Mouse (Mus musculus) limb, embryonic 15.5 days (tissue): ENCODE data around the gene Pacsin1. TPM values are rescaled to one million over a fixed set of nuclear protein-coding genes. Genes with fewer than 3 reads are reported as not detected.

ENCODE experiments used
- ATAC-seq: fragments of 200-750 bp; cut with Nextera tagmentation; 2 replicates; pipeline ENCODE4 v1.8.0; 2017; ENCODE audit warnings: low read depth, moderate TSS enrichment; ENCODE audit not compliant: insufficient number of reproducible peaks, low FRiP score, low TSS enrichment
- H3K27ac ChIP-seq: fragments of 300-500 bp; sonication (generic); 2 replicates; pipeline ENCODE4 v1.5.1; 2015; ENCODE audit warnings: moderate library complexity, mild to moderate bottlenecking, inconsistent platforms
- H3K27me3 ChIP-seq: fragments of 300-500 bp; sonication (generic); 2 replicates; pipeline ENCODE4 v1.6.1; 2015; ENCODE audit warnings: inconsistent platforms
- H3K36me3 ChIP-seq: fragments of 300-500 bp; sonication (generic); 2 replicates; pipeline ENCODE4 v1.6.1; 2015; ENCODE audit warnings: inconsistent platforms
- H3K4me1 ChIP-seq: fragments of 300-500 bp; sonication (generic); 2 replicates; pipeline ENCODE4 v1.6.1; 2015; ENCODE audit warnings: inconsistent platforms
- H3K4me2 ChIP-seq: fragments of 300-500 bp; sonication (generic); 2 replicates; pipeline ENCODE4 v1.6.1; 2015; ENCODE audit warnings: mild to moderate bottlenecking, inconsistent platforms
- H3K4me3 ChIP-seq: fragments of 300-500 bp; sonication (generic); 2 replicates; pipeline ENCODE4 v1.5.1; 2015; ENCODE audit warnings: mild to moderate bottlenecking, inconsistent platforms
- H3K9ac ChIP-seq: fragments of 300-500 bp; sonication (generic); 2 replicates; pipeline ENCODE4 v1.6.1; 2015; ENCODE audit warnings: inconsistent platforms
- H3K9me3 ChIP-seq: fragments of 300-500 bp; sonication (generic); 2 replicates; pipeline ENCODE4 v1.6.1; 2016; ENCODE audit warnings: inconsistent platforms
- WGBS: fragments of 180-500 bp; shearing (Covaris S2); methylation state at CpG from one replicate; pipeline ENCODE4 v1.1.7; 2015; 5-methylcytosine and 5-hydroxymethylcytosine counted together
- polyA plus RNA-seq: library from polyadenylated mRNA; unstranded; fragments of >200 nt; fragmentation: Nextera tagmentation; extraction: Ambion mirVana; gene quantifications from 2 replicates; pipeline ENCODE4 v1.2.1, GENCODE M21; 2015

Pacsin1 gene
- 2.5 and 3.4 TPM in 2 replicates for polyA plus RNA-seq

- Histone ChIP-seq H3K36me3 (no peaks in the 10 kb centered on the region), H3K4me2 (peak within 1 kb of the TSS; percentile 93), H3K4me3 (peak within 1 kb of the TSS; percentile 44), H3K9ac (peak within 1 kb of the TSS; percentile 33; the same call in 1 of the 2 replicates), H3K4me1 (peaks cover 16% of the 10 kb centered on the region), H3K9me3 (no peaks in the 10 kb centered on the region), H3K27me3 (peaks cover 40% of the 10 kb centered on the region), H3K27ac (no peak within 1 kb of the TSS)
- 0 out of 2 replicates have a peak, but pooled peaks have one; percentile 15 for ATAC-seq
- 2% methylated on average over 51 of the region's 65 CpGs for WGBS
Observed at GRCm38 (mm10) chr17:27655089-27656010, at the start of gene Pacsin1. TSS of gene Pacsin1 (plus strand) at chr17:27655509.

GRCm38 (mm10) chr17:27609576-27609975 lies 45.7 kb upstream of the Pacsin1 start:
- H3K36me3 ChIP-seq, result peaks cover 9% of the 10 kb centered on the region; the same call in 1 of the 2 replicates
- no peak overlapping the region for H3K27ac ChIP-seq
- no peak overlapping the region for H3K9ac ChIP-seq
- peaks cover 31% of the 10 kb centered on the region for H3K4me1 ChIP-seq
- no peak overlapping the region for H3K4me2 ChIP-seq
- 68% methylated on average over 7 of the region's 7 CpGs for WGBS
- H3K9me3 ChIP-seq, result no peaks in the 10 kb centered on the region
- no peak for ATAC-seq
- H3K27me3 ChIP-seq, result no peaks in the 10 kb centered on the region
- no peak overlapping the region for H3K4me3 ChIP-seq

DNA sequence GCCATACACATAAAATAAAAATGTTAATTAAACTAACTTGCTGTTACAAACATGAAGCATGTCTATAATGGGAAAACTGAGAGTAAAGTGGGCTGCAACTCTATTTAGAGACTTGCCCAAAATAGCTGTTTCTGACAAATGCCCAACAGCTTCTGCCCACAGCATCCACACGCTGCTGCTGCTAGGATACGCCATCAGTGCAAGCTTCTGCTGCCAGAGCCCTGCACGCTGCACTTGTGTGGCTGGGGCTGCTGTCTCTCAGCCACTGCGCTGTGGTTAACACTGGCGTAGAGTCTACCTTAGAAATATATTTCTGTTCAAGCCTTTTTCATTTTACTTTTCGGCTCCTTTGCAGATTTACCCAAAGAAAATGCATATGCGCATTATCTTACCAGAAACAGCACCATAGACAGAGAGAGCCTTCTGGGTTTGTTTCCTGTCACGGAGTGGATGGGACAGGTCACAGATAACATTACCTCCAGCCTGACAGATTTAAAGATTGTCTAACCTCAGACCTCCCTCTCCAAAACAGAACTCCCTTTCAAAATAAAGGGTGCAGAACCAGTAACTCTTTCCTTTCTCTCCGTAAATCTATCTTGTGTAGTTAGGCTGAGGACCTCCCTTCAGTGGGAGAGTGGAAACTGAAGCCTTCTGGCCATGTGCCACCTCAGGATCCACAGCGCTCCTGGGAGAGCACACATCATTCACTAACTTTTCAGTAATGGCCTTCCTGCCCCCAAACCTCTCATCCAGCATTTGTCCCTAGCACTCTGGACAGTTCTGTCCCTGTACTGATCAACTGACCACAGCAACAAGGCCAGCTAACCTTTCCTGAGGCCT lies 44.4 kb upstream of the Pacsin1 start:
- no peaks in the 10 kb centered on the region for H3K9me3 ChIP-seq
- no peaks in the 10 kb centered on the region for H3K27me3 ChIP-seq
- no peak overlapping the region for H3K9ac ChIP-seq
- ATAC-seq, result no peak
- H3K4me1 ChIP-seq, result peaks cover 37% of the 10 kb centered on the region
- no peak overlapping the region for H3K4me2 ChIP-seq
- H3K27ac ChIP-seq, result peak overlapping the region; percentile 38; the same call in 1 of the 2 replicates
- no peak overlapping the region for H3K4me3 ChIP-seq
- H3K36me3 ChIP-seq, result peaks cover 9% of the 10 kb centered on the region; the same call in 1 of the 2 replicates
- WGBS, result 76% methylated on average over 10 of the region's 10 CpGs

GRCm38 (mm10) chr17:27611519-27611884 lies 43.8 kb upstream of the Pacsin1 start:
- no peaks in the 10 kb centered on the region for H3K9me3 ChIP-seq
- ATAC-seq, result no peak
- WGBS, result 62% methylated on average over 3 of the region's 3 CpGs
- no peak overlapping the region for H3K4me2 ChIP-seq
- no peaks in the 10 kb centered on the region for H3K27me3 ChIP-seq
- no peak overlapping the region for H3K4me3 ChIP-seq
- H3K27ac ChIP-seq, result peak overlapping the region; percentile 38; the same call in 1 of the 2 replicates
- H3K9ac ChIP-seq, result no peak overlapping the region
- peaks cover 9% of the 10 kb centered on the region; the same call in 1 of the 2 replicates for H3K36me3 ChIP-seq
- H3K4me1 ChIP-seq, result peaks cover 35% of the 10 kb centered on the region

DNA sequence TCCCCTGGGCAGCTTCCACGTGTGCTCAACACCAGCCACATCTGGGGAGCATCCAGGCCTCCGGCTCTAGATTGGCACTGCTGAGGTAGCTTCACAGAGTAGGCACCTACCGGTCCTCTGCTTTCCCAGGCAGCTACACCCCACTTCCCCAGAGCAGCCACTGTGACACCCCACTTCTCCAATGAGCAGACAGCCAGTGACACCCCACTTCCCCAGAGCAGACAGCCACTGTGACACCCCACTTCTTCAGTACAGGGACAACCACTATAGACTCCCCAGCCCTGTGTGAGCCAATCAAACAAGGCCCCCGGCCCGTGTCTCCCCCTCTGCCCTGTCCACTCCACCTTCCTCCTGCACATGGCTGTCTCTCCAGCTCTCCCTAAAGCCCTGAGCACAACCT lies 43.3 kb upstream of the Pacsin1 start:
- H3K36me3 ChIP-seq, result peaks cover 9% of the 10 kb centered on the region; the same call in 1 of the 2 replicates
- peaks cover 35% of the 10 kb centered on the region for H3K4me1 ChIP-seq

DNA sequence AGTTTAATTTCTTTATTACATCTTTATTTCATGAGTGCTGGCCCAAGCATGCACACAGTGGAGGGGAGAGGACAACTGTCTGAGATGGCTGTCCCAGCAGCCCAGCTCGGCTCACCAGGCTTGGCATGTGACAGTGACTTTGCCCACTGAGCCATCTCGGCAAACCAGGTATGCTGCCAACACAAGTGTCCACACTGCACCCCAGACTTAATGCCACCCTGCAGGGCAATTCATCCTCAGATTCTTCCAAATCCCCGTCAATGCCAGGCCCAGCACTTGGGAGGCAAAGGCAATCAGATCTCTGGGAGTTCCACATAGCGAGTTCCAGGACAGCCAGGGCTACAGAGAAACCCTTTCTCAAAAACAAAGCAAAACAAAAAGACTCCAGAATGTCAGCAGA lies 42.3 kb upstream of the Pacsin1 start:
- Histone ChIP-seq H3K9me3 (0 out of 2 replicates have a peak, but pooled peaks cover 3% of the 10 kb centered on the region), H3K4me1 (peaks cover 35% of the 10 kb centered on the region), H3K4me3 (no peak overlapping the region), H3K27ac (no peak overlapping the region), H3K9ac (no peak overlapping the region), H3K27me3 (no peaks in the 10 kb centered on the region), H3K4me2 (no peak overlapping the region), H3K36me3 (peaks cover 12% of the 10 kb centered on the region)
- ATAC-seq, result no peak
- 78% methylated on average over 4 of the region's 4 CpGs for WGBS

More for the DNA sequence above, 43.3 kb upstream of the Pacsin1 start:
- no peaks in the 10 kb centered on the region for H3K27me3 ChIP-seq
- ATAC-seq, result no peak
- no peak overlapping the region for H3K4me2 ChIP-seq
- no peak overlapping the region for H3K9ac ChIP-seq
- H3K4me3 ChIP-seq, result no peak overlapping the region
- H3K9me3 ChIP-seq, result no peaks in the 10 kb centered on the region
- 73% methylated on average over 5 of the region's 5 CpGs for WGBS
- H3K27ac ChIP-seq, result no peak overlapping the region

GRCm38 (mm10) chr17:27615388-27615787 lies 39.9 kb upstream of the Pacsin1 start:
- peaks cover 31% of the 10 kb centered on the region for H3K4me1 ChIP-seq
- peaks cover 13% of the 10 kb centered on the region for H3K36me3 ChIP-seq

DNA sequence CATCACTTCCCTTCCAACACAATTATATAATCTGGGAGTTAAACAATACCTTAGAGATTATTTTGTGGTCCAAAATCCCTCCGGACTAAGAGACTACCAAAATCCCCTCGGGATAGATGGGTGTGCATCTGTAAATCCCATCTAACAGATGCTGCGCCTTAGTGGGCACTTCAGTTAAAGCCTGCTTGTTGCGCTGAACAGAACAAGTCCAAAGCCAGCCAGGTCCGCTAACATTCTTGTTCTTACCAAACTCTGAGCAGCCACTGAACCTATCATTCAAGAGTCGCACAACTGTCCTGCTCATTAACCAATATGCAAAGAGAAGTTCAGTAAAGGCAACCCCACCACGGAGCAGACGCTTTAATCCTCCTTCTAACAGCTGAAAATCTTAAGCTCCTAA lies 34.1 kb upstream of the Pacsin1 start:
- peaks cover 26% of the 10 kb centered on the region for H3K4me1 ChIP-seq
- H3K36me3 ChIP-seq, result peaks cover 8% of the 10 kb centered on the region
- WGBS, result 32% methylated on average over 8 of the region's 8 CpGs
- H3K4me3 ChIP-seq, result peak overlapping the region; percentile 97
- H3K9ac ChIP-seq, result peak overlapping the region; percentile 96
- H3K9me3 ChIP-seq, result 0 out of 2 replicates have a peak, but pooled peaks cover 3% of the 10 kb centered on the region
- peak overlapping the region; percentile 43; the same call in 1 of the 2 replicates for H3K27ac ChIP-seq
- ATAC-seq, result no peak
- peak overlapping the region; percentile 65 for H3K4me2 ChIP-seq
- H3K27me3 ChIP-seq, result no peaks in the 10 kb centered on the region

More at GRCm38 (mm10) chr17:27615388-27615787, 39.9 kb upstream of the Pacsin1 start:
- Histone ChIP-seq H3K27me3 (no peaks in the 10 kb centered on the region), H3K4me3 (no peak overlapping the region), H3K27ac (no peak overlapping the region), H3K9ac (no peak overlapping the region), H3K4me2 (no peak overlapping the region), H3K9me3 (0 out of 2 replicates have a peak, but pooled peaks cover 3% of the 10 kb centered on the region)
- ATAC-seq, result no peak
- 66% methylated on average over 7 of the region's 7 CpGs for WGBS

DNA sequence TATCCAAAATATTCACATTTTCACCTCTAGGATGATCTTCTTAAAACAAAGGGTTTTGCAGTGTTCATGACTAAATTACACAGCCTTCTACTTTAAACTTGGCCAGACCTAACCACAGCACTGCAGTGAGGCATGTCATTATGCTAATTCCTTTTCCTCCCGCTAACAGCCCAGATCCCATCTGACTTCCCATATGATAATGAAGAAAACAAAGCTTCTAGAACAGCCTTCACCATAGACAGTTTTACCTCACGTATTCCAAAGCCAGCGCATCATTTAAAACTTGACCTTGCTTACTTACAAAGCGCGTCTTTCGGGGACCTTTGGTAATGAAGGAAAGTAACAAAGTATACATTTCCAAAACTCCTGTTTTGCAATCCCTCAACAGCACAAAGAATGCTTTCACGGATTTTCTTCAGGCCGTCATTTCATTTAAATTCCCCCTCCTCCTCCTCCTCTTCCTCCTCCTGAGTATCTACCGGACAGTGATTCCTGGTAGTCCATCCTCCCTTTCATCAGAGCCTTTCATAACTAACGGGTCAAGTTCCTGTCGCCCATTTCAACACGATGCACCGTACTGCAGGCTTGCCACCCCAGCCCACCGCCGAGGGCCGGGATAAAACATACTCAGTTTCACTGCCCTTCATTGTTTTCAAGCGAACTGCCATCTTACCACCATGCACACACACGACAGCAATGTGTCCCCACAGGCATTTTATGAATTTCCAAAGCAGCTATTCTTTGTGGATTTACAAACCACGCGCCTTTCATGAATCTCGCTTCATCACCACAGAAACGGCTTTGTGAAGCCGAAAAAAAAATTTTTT lies 33.4 kb upstream of the Pacsin1 start:
- Histone ChIP-seq H3K27me3 (no peaks in the 10 kb centered on the region), H3K9me3 (0 out of 2 replicates have a peak, but pooled peaks cover 3% of the 10 kb centered on the region), H3K4me3 (peak overlapping the region; percentile 97), H3K9ac (peak overlapping the region; percentile 96), H3K36me3 (peaks cover 8% of the 10 kb centered on the region), H3K4me1 (peaks cover 31% of the 10 kb centered on the region), H3K4me2 (peak overlapping the region; percentile 65), H3K27ac (peak overlapping the region; percentile 95)
- 2% methylated on average over 23 of the region's 23 CpGs for WGBS
- ATAC-seq, result no peak

DNA sequence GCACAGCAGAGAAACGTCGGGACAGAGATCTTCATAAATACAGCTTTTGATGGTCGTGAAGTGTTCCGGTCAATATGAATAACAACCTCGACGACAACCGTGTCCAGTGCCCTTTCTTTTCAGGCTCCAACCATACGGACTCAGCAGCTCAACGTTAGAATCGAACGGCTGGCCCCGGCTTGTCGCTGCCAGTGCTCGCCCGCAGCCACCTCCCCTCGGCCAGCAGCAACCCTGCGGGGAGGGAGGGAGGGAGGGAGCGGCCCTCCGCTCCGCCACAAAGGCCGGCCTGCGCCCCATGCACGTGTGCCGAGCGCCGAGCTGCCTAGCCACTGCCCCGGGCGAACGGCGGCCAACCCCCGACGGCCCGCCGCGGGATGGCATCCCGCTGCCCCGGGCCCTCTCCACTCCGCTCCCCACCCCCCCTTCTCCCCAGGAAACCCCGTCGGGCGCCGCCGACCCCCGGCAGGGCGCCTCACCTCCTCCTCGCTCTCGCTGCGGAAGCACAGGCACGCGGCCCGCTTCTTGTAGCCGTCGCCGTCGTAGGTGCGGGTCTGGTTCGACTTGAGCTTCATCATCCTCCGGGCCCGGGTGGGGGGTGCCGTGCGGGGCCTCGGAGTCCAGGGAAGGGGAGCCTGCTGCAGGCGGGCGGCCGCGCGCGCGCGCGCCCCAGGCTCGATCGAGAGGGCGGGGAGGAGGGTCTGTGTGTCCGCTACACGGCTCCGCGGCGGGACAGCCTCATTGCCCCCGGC lies 32.5 kb upstream of the Pacsin1 start:
- Histone ChIP-seq H3K9me3 (no peaks in the 10 kb centered on the region), H3K27ac (peak overlapping the region; percentile 95), H3K4me1 (peaks cover 32% of the 10 kb centered on the region), H3K4me2 (peak overlapping the region; percentile 65), H3K9ac (peak overlapping the region; percentile 96), H3K4me3 (peak overlapping the region; percentile 97), H3K27me3 (no peaks in the 10 kb centered on the region), H3K36me3 (peaks cover 3% of the 10 kb centered on the region)
- peak; percentile 68 for ATAC-seq
- WGBS, result 0% methylated on average over 67 of the region's 80 CpGs
